Mouse (Mus musculus) liver, postnatal 0 days (tissue): Measurements from ENCODE around the gene Ankle1.

Experiments used
- CTCF ChIP-seq: sonication (generic); IDR thresholded peaks from 2 replicates; pipeline ENCODE4 v1.5.1; 2016; ENCODE audit warnings: antibody characterized with exemption, low read depth
- EP300 ChIP-seq: IDR thresholded peaks from 2 replicates; pipeline ENCODE4 v1.6.1; 2016; ENCODE audit warnings: antibody characterized with exemption, low read depth, mild to moderate bottlenecking

GRCm38 (mm10) chr8:71372427-71372826 is 33.4 kb upstream of the Ankle1 start:
- TF ChIP-seq CTCF = no peak
- TF ChIP-seq EP300 = no peak
